Mouse (Mus musculus): ENCODE results near the gene Nif3l1. TPM values are rescaled to one million over a fixed set of nuclear protein-coding genes. Genes with fewer than 3 reads are reported as not detected.

Nif3l1 gene
- polyA plus RNA-seq, 1 experiment: 4.8 TPM

- H3K4me1 ChIP-seq: 0 out of 2 replicates have a peak, but pooled peaks cover 3% of the 10 kb centered on the region
- no peaks in the 10 kb centered on the region for H3K27me3 ChIP-seq (replicated peaks)
- no peaks in the 10 kb centered on the region for H3K9me3 ChIP-seq
- H3K36me3 ChIP-seq (replicated peaks; ENCODE audit: low read length): peaks cover 94% of the 10 kb centered on the region
- TF ChIP-seq FLI1 (IDR thresholded peaks at IDR 0.05; ENCODE audit: low read length) (no peak), GATA1 (IDR thresholded peaks at IDR 0.05; ENCODE audit: borderline replicate concordance, low read length) (no peak)
- no peak overlapping the region for H3K4me3 ChIP-seq (replicated peaks)
These were observed 34.2 kb upstream of the Nif3l1 start for GRCm38 (mm10) chr1:58410776-58411175.

- TF ChIP-seq GATA1 (IDR thresholded peaks at IDR 0.05; ENCODE audit: borderline replicate concordance, low read length) (no peak), FLI1 (IDR thresholded peaks at IDR 0.05; ENCODE audit: low read length) (no peak)
- H3K27me3 ChIP-seq (replicated peaks): no peaks in the 10 kb centered on the region
These were observed 29.5 kb upstream of the Nif3l1 start for GRCm38 (mm10) chr1:58415442-58415841.

GRCm38 (mm10) chr1:58416048-58416447, 28.9 kb upstream of the Nif3l1 start:
- TF ChIP-seq FLI1 (IDR thresholded peaks at IDR 0.05; ENCODE audit: low read length) (no peak), GATA1 (IDR thresholded peaks at IDR 0.05; ENCODE audit: borderline replicate concordance, low read length) (no peak)
- Histone ChIP-seq H3K27me3 (replicated peaks) (no peaks in the 10 kb centered on the region), H3K4me1 (peaks cover 14% of the 10 kb centered on the region), H3K36me3 (replicated peaks; ENCODE audit: low read length) (peaks cover 98% of the 10 kb centered on the region), H3K4me3 (replicated peaks) (no peak overlapping the region), H3K9me3 (no peaks in the 10 kb centered on the region)

More at GRCm38 (mm10) chr1:58415442-58415841, 29.5 kb upstream of the Nif3l1 start:
- Histone ChIP-seq H3K9me3 (no peaks in the 10 kb centered on the region), H3K4me3 (replicated peaks) (no peak overlapping the region), H3K4me1 (peaks cover 14% of the 10 kb centered on the region), H3K36me3 (replicated peaks; ENCODE audit: low read length) (peaks cover 98% of the 10 kb centered on the region)

GRCm38 (mm10) chr1:58420032-58420431, 24.9 kb upstream of the Nif3l1 start:
- no peak overlapping the region for H3K4me3 ChIP-seq (replicated peaks)
- peaks cover 31% of the 10 kb centered on the region for H3K4me1 ChIP-seq
- peaks cover 72% of the 10 kb centered on the region for H3K36me3 ChIP-seq (replicated peaks; ENCODE audit: low read length)
- no peaks in the 10 kb centered on the region for H3K9me3 ChIP-seq
- H3K27me3 ChIP-seq (replicated peaks): no peaks in the 10 kb centered on the region
- TF ChIP-seq FLI1 (IDR thresholded peaks at IDR 0.05; ENCODE audit: low read length): no peak

GRCm38 (mm10) chr1:58420961-58421360, 24.0 kb upstream of the Nif3l1 start:
- peaks cover 66% of the 10 kb centered on the region for H3K36me3 ChIP-seq (replicated peaks; ENCODE audit: low read length)
- TF ChIP-seq GATA1 (IDR thresholded peaks at IDR 0.05; ENCODE audit: borderline replicate concordance, low read length) (no peak), FLI1 (IDR thresholded peaks at IDR 0.05; ENCODE audit: low read length) (no peak)
- no peaks in the 10 kb centered on the region for H3K27me3 ChIP-seq (replicated peaks)
- H3K9me3 ChIP-seq: no peaks in the 10 kb centered on the region
- H3K4me3 ChIP-seq (replicated peaks): peak overlapping the region; percentile 76
- H3K4me1 ChIP-seq: peaks cover 31% of the 10 kb centered on the region

GRCm38 (mm10) chr1:58422879-58423278, 22.1 kb upstream of the Nif3l1 start:
- Histone ChIP-seq H3K27me3 (replicated peaks) (no peaks in the 10 kb centered on the region), H3K9me3 (no peaks in the 10 kb centered on the region), H3K36me3 (replicated peaks; ENCODE audit: low read length) (peaks cover 59% of the 10 kb centered on the region), H3K4me1 (peaks cover 31% of the 10 kb centered on the region), H3K4me3 (replicated peaks) (peak overlapping the region; percentile 96)
- TF ChIP-seq FLI1 (IDR thresholded peaks at IDR 0.05; ENCODE audit: low read length): no peak
- no peak for TF ChIP-seq GATA1 (IDR thresholded peaks at IDR 0.05; ENCODE audit: borderline replicate concordance, low read length)

- Histone ChIP-seq H3K9me3 (no peaks in the 10 kb centered on the region), H3K4me3 (replicated peaks) (peak within 1 kb of the TSS; percentile 96), H3K36me3 (replicated peaks; ENCODE audit: low read length) (peaks cover 56% of the 10 kb centered on the region), H3K27me3 (replicated peaks) (no peaks in the 10 kb centered on the region), H3K4me1 (peaks cover 31% of the 10 kb centered on the region)
- TF ChIP-seq FLI1 (IDR thresholded peaks at IDR 0.05; ENCODE audit: low read length): no peak
- no peak for TF ChIP-seq GATA1 (IDR thresholded peaks at IDR 0.05; ENCODE audit: borderline replicate concordance, low read length)
These were observed 21.3 kb upstream of the Nif3l1 start, which contains the start of gene Clk1 for GRCm38 (mm10) chr1:58423371-58424248. Gene Clk1 (minus strand): TSS chr1:58424066.

GRCm38 (mm10) chr1:58424551-58424950, 20.4 kb upstream of the Nif3l1 start:
- Histone ChIP-seq H3K4me1 (peaks cover 30% of the 10 kb centered on the region), H3K9me3 (no peaks in the 10 kb centered on the region), H3K27me3 (replicated peaks) (no peaks in the 10 kb centered on the region), H3K4me3 (replicated peaks) (no peak overlapping the region), H3K36me3 (replicated peaks; ENCODE audit: low read length) (peaks cover 56% of the 10 kb centered on the region)
- TF ChIP-seq FLI1 (IDR thresholded peaks at IDR 0.05; ENCODE audit: low read length): no peak
- no peak for TF ChIP-seq GATA1 (IDR thresholded peaks at IDR 0.05; ENCODE audit: borderline replicate concordance, low read length)

GRCm38 (mm10) chr1:58444691-58445090, 260 bp upstream of the Nif3l1 start:
- peaks cover 66% of the 10 kb centered on the region for H3K36me3 ChIP-seq (replicated peaks; ENCODE audit: low read length)
- H3K4me3 ChIP-seq (replicated peaks): peak overlapping the region; percentile 97
- no peaks in the 10 kb centered on the region for H3K9me3 ChIP-seq
- TF ChIP-seq FLI1 (IDR thresholded peaks at IDR 0.05; ENCODE audit: low read length) (no peak), GATA1 (IDR thresholded peaks at IDR 0.05; ENCODE audit: borderline replicate concordance, low read length) (no peak)
- peaks cover 78% of the 10 kb centered on the region for H3K4me1 ChIP-seq
- no peaks in the 10 kb centered on the region for H3K27me3 ChIP-seq (replicated peaks)

GRCm38 (mm10) chr1:58445861-58446260, 910 bp downstream of the Nif3l1 start:
- H3K36me3 ChIP-seq (replicated peaks; ENCODE audit: low read length): peaks cover 65% of the 10 kb centered on the region
- no peaks in the 10 kb centered on the region for H3K9me3 ChIP-seq
- H3K27me3 ChIP-seq (replicated peaks): no peaks in the 10 kb centered on the region
- no peak for TF ChIP-seq FLI1 (IDR thresholded peaks at IDR 0.05; ENCODE audit: low read length)
- no peak for TF ChIP-seq GATA1 (IDR thresholded peaks at IDR 0.05; ENCODE audit: borderline replicate concordance, low read length)
- peaks cover 82% of the 10 kb centered on the region for H3K4me1 ChIP-seq
- peak overlapping the region; percentile 97 for H3K4me3 ChIP-seq (replicated peaks)
